Mouse (Mus musculus) liver, adult 10 weeks (tissue): ENCODE results near the gene Fmnl1. TPM values are rescaled to one million over a fixed set of nuclear protein-coding genes. Genes with fewer than 3 reads are reported as not detected.

ENCODE experiments used
- polyA plus RNA-seq: library from polyadenylated mRNA; stranded (reverse); fragments of 350-450 nt; fragmentation: Illumina TruSeq; extraction: RNeasy Lipid Tissue Mini Kit (QIAGEN cat#74804); gene quantifications from one replicate; pipeline ENCODE4 v1.2.3, GENCODE M21; 2014; ENCODE audit warnings: low read depth, low replicate concordance

Gene Fmnl1
- polyA plus RNA-seq = 0.56 TPM

GRCm38 (mm10) chr11:103170494-103171285 lies at the start of gene Fmnl1:
TSS of gene Fmnl1 (plus strand) at chr11:103171107.

GRCm38 (mm10) chr11:103131701-103132575 lies 39.0 kb upstream of the Fmnl1 start, which contains the start of gene Hexim2:
TSS of gene Hexim2 (plus strand) at chr11:103132429.

GRCm38 (mm10) chr11:103208458-103208857 lies 37.6 kb downstream of the Fmnl1 start, which contains the start of gene 1700023F06Rik:
TSS of gene 1700023F06Rik (minus strand) at chr11:103208558.

GRCm38 (mm10) chr11:103217790-103218516 lies 47.0 kb downstream of the Fmnl1 start, which contains the start of gene Spata32:
TSS of gene Spata32 (minus strand) at chr11:103218432.

Other genes starting within 250 kb of the Fmnl1 start
- not detected for gene Kif18b, start 246.0 kb upstream of the Fmnl1 start, polyA plus RNA-seq
- not detected for gene C1ql1, start 224.4 kb upstream of the Fmnl1 start, polyA plus RNA-seq
- gene Nmt1, start 142.9 kb upstream of the Fmnl1 start, polyA plus RNA-seq = 11.1 TPM
- gene Dcakd, start 142.8 kb upstream of the Fmnl1 start, polyA plus RNA-seq = 20.2 TPM
- gene Plcd3, start 69.4 kb upstream of the Fmnl1 start, polyA plus RNA-seq = not detected
- gene Acbd4, start 69.4 kb upstream of the Fmnl1 start, polyA plus RNA-seq = 10.8 TPM
- 16.2 TPM for gene Hexim1, start 54.9 kb upstream of the Fmnl1 start, polyA plus RNA-seq
- 0.26 TPM for gene Hexim2, start 38.7 kb upstream of the Fmnl1 start, polyA plus RNA-seq
- gene 1700023F06Rik, start 37.5 kb downstream of the Fmnl1 start, polyA plus RNA-seq = not detected
- not detected for gene Spata32, start 47.3 kb downstream of the Fmnl1 start, polyA plus RNA-seq
- 0.08 TPM for gene Map3k14, start 96.4 kb downstream of the Fmnl1 start, polyA plus RNA-seq
- not detected for gene Arhgap27, start 192.6 kb downstream of the Fmnl1 start, polyA plus RNA-seq
- gene Plekhm1, start 241.6 kb downstream of the Fmnl1 start, polyA plus RNA-seq = 1.1 TPM